12 mouse cellular contexts compared by ENCODE assay signal in genomic region chr6:128092621-128093020, GRCm38 (mm10). TPM values are rescaled to one million over a fixed set of nuclear protein-coding genes. Genes with fewer than 3 reads are reported as not detected.
DNase-seq lines count a peak whose midpoint lies in the region; ATAC-seq and TF ChIP-seq lines count a peak whose summit lies in the region.
"Had no signal": no experiment of that assay in that cellular context is flagged by ENCODE, and none has a peak within 500 bp of the region (broad histone marks: within the 10 kb centered on the region; RNA-seq: fewer than 3 reads in every experiment).

No protein-coding gene starts in this region.

- H3K4me2 ChIP-seq in liver, embryonic 11.5 days, result no peak overlapping the region
- H3K4me2 ChIP-seq in heart, embryonic 11.5 days, result no peak overlapping the region
- H3K4me2 ChIP-seq in midbrain, embryonic 14.5 days (ENCODE audit: low read length), result no peak overlapping the region

- TF ChIP-seq CTCF in liver, adult 2 months (IDR thresholded peaks at IDR 0.05; ENCODE audit: low read depth, low read length), result no peak

- no peak for TF ChIP-seq POLR2A in liver, adult 2 months (IDR thresholded peaks at IDR 0.05; ENCODE audit: extremely low read depth, insufficient read depth, low read length)

- peaks cover 16% of the 10 kb centered on the region for H3K4me1 ChIP-seq in liver, adult 2 months (ENCODE audit: control insufficient read depth, insufficient read depth, low read length)
- peaks cover 3% of the 10 kb centered on the region for H3K4me1 ChIP-seq in liver, embryonic 11.5 days (replicated peaks; ENCODE audit: control insufficient read depth, insufficient read depth, low read length)
- peaks cover 76% of the 10 kb centered on the region for H3K4me1 ChIP-seq in heart, embryonic 11.5 days (ENCODE audit: control insufficient read depth, insufficient read depth, low read length)
- H3K4me1 ChIP-seq in midbrain, embryonic 14.5 days (ENCODE audit: control insufficient read depth, insufficient read depth, low read length), result no peaks in the 10 kb centered on the region

- no peaks in the 10 kb centered on the region for H3K27me3 ChIP-seq in liver, adult 2 months (ENCODE audit: control insufficient read depth, insufficient read depth, low read length)
- H3K27me3 ChIP-seq in liver, embryonic 11.5 days (replicated peaks; ENCODE audit: control insufficient read depth, insufficient read depth, low read length), result no peaks in the 10 kb centered on the region
- no peaks in the 10 kb centered on the region for H3K27me3 ChIP-seq in heart, embryonic 11.5 days (ENCODE audit: control insufficient read depth, insufficient read depth, low read length)
- no peaks in the 10 kb centered on the region for H3K27me3 ChIP-seq in midbrain, embryonic 14.5 days (ENCODE audit: control insufficient read depth, insufficient read depth, low read length)

- no peaks in the 10 kb centered on the region for H3K9me3 ChIP-seq in liver, embryonic 11.5 days (ENCODE audit: control insufficient read depth, low read length)
- no peaks in the 10 kb centered on the region for H3K9me3 ChIP-seq in heart, embryonic 11.5 days (replicated peaks; ENCODE audit: control insufficient read depth, low read length)
- no peaks in the 10 kb centered on the region for H3K9me3 ChIP-seq in midbrain, embryonic 14.5 days (ENCODE audit: control insufficient read depth, low read length)

- H3K4me3 ChIP-seq in liver, adult 2 months (ENCODE audit: insufficient read depth, low read depth, low read length), result no peak overlapping the region
- H3K4me3 ChIP-seq in liver, embryonic 11.5 days (ENCODE audit: low read depth, low read length), result no peak overlapping the region
- H3K4me3 ChIP-seq in heart, embryonic 11.5 days (ENCODE audit: low read depth, low read length), result no peak overlapping the region
- H3K4me3 ChIP-seq in midbrain, embryonic 14.5 days (replicated peaks; ENCODE audit: low read depth, low read length), result no peak overlapping the region

- no peak for ATAC-seq in liver, embryonic 11.5 days (replicated peaks; ENCODE audit: low FRiP score)
- ATAC-seq in heart, embryonic 11.5 days (replicated peaks; ENCODE audit: insufficient number of reproducible peaks, low FRiP score, low TSS enrichment), result no peak
- no peak for ATAC-seq in midbrain, embryonic 14.5 days (ENCODE audit: low FRiP score, low TSS enrichment)
- ATAC-seq in monocyte, adult 5-6 weeks (replicated peaks; ENCODE audit: insufficient number of reproducible peaks, low FRiP score, low TSS enrichment, poor library complexity, severe bottlenecking), result no peak

- peaks cover 26% of the 10 kb centered on the region for H3K79me2 ChIP-seq in liver, adult 2 months (ENCODE audit: control insufficient read depth, insufficient read depth, low read length)

- H3K36me3 ChIP-seq in liver, adult 2 months (ENCODE audit: control insufficient read depth, insufficient read depth, low read length), result no peaks in the 10 kb centered on the region
- no peaks in the 10 kb centered on the region for H3K36me3 ChIP-seq in liver, embryonic 11.5 days (ENCODE audit: control insufficient read depth, insufficient read depth, low read length)
- no peaks in the 10 kb centered on the region for H3K36me3 ChIP-seq in heart, embryonic 11.5 days (ENCODE audit: control insufficient read depth, insufficient read depth, low read length)
- no peaks in the 10 kb centered on the region for H3K36me3 ChIP-seq in midbrain, embryonic 14.5 days (ENCODE audit: control insufficient read depth, insufficient read depth, low read length)

- no peak overlapping the region for H3K9ac ChIP-seq in liver, adult 2 months (ENCODE audit: low read depth, low read length)
- H3K9ac ChIP-seq in liver, embryonic 11.5 days (ENCODE audit: low read depth, low read length), result no peak overlapping the region
- H3K9ac ChIP-seq in heart, embryonic 11.5 days (ENCODE audit: low read depth, low read length), result no peak overlapping the region
- no peak overlapping the region for H3K9ac ChIP-seq in midbrain, embryonic 14.5 days (replicated peaks; ENCODE audit: low read length)
- H3K9ac ChIP-seq: liver, embryonic 14.5 days had no signal

- DNase-seq in cerebellum, adult 8-10 months, result peak; percentile 18
- DNase-seq in cerebellum, adult 11-12 months, result no peak
- peak; percentile 51 for DNase-seq in liver, adult 2 months (ENCODE audit: extremely low read depth, low read depth, low spot score)
- no peak for DNase-seq in liver, embryonic 11.5 days (ENCODE audit: low spot score)
- DNase-seq in kidney, postnatal 25 days, result peak; percentile 62 to 85
- no peak for DNase-seq in midbrain, embryonic 14.5 days
- DNase-seq: B cell, adult 2 months; retina, postnatal 1 day; thymus, adult 18-20 months had no signal

- no peak overlapping the region for H3K27ac ChIP-seq in liver, adult 2 months (replicated peaks; ENCODE audit: insufficient read depth, low read depth, low read length)
- no peak overlapping the region for H3K27ac ChIP-seq in liver, embryonic 11.5 days (ENCODE audit: low read depth, low read length)
- peak overlapping the region; percentile 89 for H3K27ac ChIP-seq in heart, embryonic 11.5 days (ENCODE audit: low read depth, low read length)
- no peak overlapping the region for H3K27ac ChIP-seq in midbrain, embryonic 14.5 days (replicated peaks; ENCODE audit: low read depth, low read length)
- H3K27ac ChIP-seq: liver, embryonic 14.5 days had no signal

- WGBS in liver, adult 2 months, result 32% methylated on average over 5 of the region's 5 CpGs
- WGBS in liver, embryonic 11.5 days, result 65% methylated on average over 5 of the region's 5 CpGs
- 41% methylated on average over 5 of the region's 5 CpGs for WGBS in heart, embryonic 11.5 days (ENCODE audit: insufficient replicate concordance)
- 91% methylated on average over 5 of the region's 5 CpGs for WGBS in midbrain, embryonic 14.5 days

RNA-seq across cellular contexts. Expression of gene Tspan9, which starts 50.8 kb away (rescaled TPM):
- total RNA-seq in liver, adult 2 months (2014; rRNA removed), result 23.2 and 35.8 TPM in 2 replicates
- polyA plus RNA-seq in liver, adult 2 months (2012; rRNA removed), result 39.1 and 40.0 TPM in 2 replicates
- polyA plus RNA-seq in liver, embryonic 11.5 days (2014; fragmentation: Nextera tagmentation; extraction: Ambion mirVana), result 46.3 and 46.9 TPM in 2 replicates
- polyA plus RNA-seq in heart, embryonic 11.5 days (2014; fragmentation: Nextera tagmentation; extraction: Ambion mirVana), result 130 and 148 TPM in 2 replicates
- polyA plus RNA-seq in midbrain, embryonic 14.5 days (2014; fragmentation: Nextera tagmentation; extraction: Ambion mirVana), result 31.1 and 31.3 TPM in 2 replicates
- total RNA-seq in monocyte, adult 5-6 weeks (2017), result 0.67 to 5.3 TPM (median 3.0 TPM) in 3 replicates

Comparison
In these comparisons a context has a peak if more than half of its experiments do, and no peak if none do; other contexts are left out.
1. DNase-seq: peak in cerebellum, adult 8-10 months (single experiment), liver, adult 2 months (single experiment) and kidney, postnatal 25 days (2 of 2); none in cerebellum, adult 11-12 months (single experiment), liver, embryonic 11.5 days (single experiment) and midbrain, embryonic 14.5 days (single experiment).